Mouse (Mus musculus): ENCODE measurements around the gene Cd70. TPM values are rescaled to one million over a fixed set of nuclear protein-coding genes. Genes with fewer than 3 reads are reported as not detected.

Cd70 gene
- polyA plus RNA-seq, 1 experiment from 2014 or later = 0.16 TPM

Other genes with a start within 250 kb of the Cd70 start
- gene Mllt1, start 214.4 kb downstream of the Cd70 start, polyA plus RNA-seq (2014; fragmentation: Nextera tagmentation; extraction: Ambion mirVana) = 26.3 and 29.0 TPM in 2 replicates
- gene Acer1, start 167.7 kb downstream of the Cd70 start, polyA plus RNA-seq (2014; fragmentation: Nextera tagmentation; extraction: Ambion mirVana) = not detected in 2 replicates
- gene Clpp, start 159.5 kb downstream of the Cd70 start, polyA plus RNA-seq (2014; fragmentation: Nextera tagmentation; extraction: Ambion mirVana) = 131 and 137 TPM in 2 replicates
- 34.1 and 36.4 TPM in 2 replicates for gene Alkbh7, start 152.4 kb downstream of the Cd70 start, polyA plus RNA-seq (2014; fragmentation: Nextera tagmentation; extraction: Ambion mirVana)
- gene Pspn, start 149.8 kb downstream of the Cd70 start, polyA plus RNA-seq (2014; fragmentation: Nextera tagmentation; extraction: Ambion mirVana) = 0.97 TPM in 1 of 2 replicates, not detected in the other
- gene Gtf2f1, start 138.5 kb downstream of the Cd70 start, polyA plus RNA-seq (2014; fragmentation: Nextera tagmentation; extraction: Ambion mirVana) = 70.5 and 76.0 TPM in 2 replicates
- gene Gm17949, start 138.3 kb downstream of the Cd70 start, polyA plus RNA-seq (2014; fragmentation: Nextera tagmentation; extraction: Ambion mirVana) = 0.19 and 0.32 TPM in 2 replicates
- 42.3 and 44.9 TPM in 2 replicates for gene Khsrp, start 118.3 kb downstream of the Cd70 start, polyA plus RNA-seq (2014; fragmentation: Nextera tagmentation; extraction: Ambion mirVana)
- not detected in 2 replicates for gene Slc25a41, start 108.1 kb downstream of the Cd70 start, polyA plus RNA-seq (2014; fragmentation: Nextera tagmentation; extraction: Ambion mirVana)
- 0.80 and 1.2 TPM in 2 replicates for gene Crb3, start 90.7 kb downstream of the Cd70 start, polyA plus RNA-seq (2014; fragmentation: Nextera tagmentation; extraction: Ambion mirVana)
- gene Slc25a23, start 89.9 kb downstream of the Cd70 start, polyA plus RNA-seq (2014; fragmentation: Nextera tagmentation; extraction: Ambion mirVana) = 14.2 and 16.5 TPM in 2 replicates
- 2.2 and 2.7 TPM in 2 replicates for gene Dennd1c, start 71.3 kb downstream of the Cd70 start, polyA plus RNA-seq (2014; fragmentation: Nextera tagmentation; extraction: Ambion mirVana)
- 167 and 171 TPM in 2 replicates for gene Tubb4a, start 62.0 kb downstream of the Cd70 start, polyA plus RNA-seq (2014; fragmentation: Nextera tagmentation; extraction: Ambion mirVana)
- gene Tnfsf9, start 44.5 kb downstream of the Cd70 start, polyA plus RNA-seq (2014; fragmentation: Nextera tagmentation; extraction: Ambion mirVana) = 8.1 and 9.0 TPM in 2 replicates
- 0.07 and 0.11 TPM in 2 replicates for gene Tnfsf14, start 44.4 kb upstream of the Cd70 start, polyA plus RNA-seq (2014; fragmentation: Nextera tagmentation; extraction: Ambion mirVana)
- 0.19 and 0.68 TPM in 2 replicates for gene C3, start 78.4 kb upstream of the Cd70 start, polyA plus RNA-seq (2014; fragmentation: Nextera tagmentation; extraction: Ambion mirVana)
- gene Gpr108, start 98.7 kb upstream of the Cd70 start, polyA plus RNA-seq (2014; fragmentation: Nextera tagmentation; extraction: Ambion mirVana) = 19.7 and 24.5 TPM in 2 replicates
- gene Trip10, start 99.7 kb upstream of the Cd70 start, polyA plus RNA-seq (2014; fragmentation: Nextera tagmentation; extraction: Ambion mirVana) = 21.2 and 23.6 TPM in 2 replicates
- gene Vav1, start 129.3 kb upstream of the Cd70 start, polyA plus RNA-seq (2014; fragmentation: Nextera tagmentation; extraction: Ambion mirVana) = 1.8 and 2.3 TPM in 2 replicates
- gene Adgre1, start 208.9 kb upstream of the Cd70 start, polyA plus RNA-seq (2014; fragmentation: Nextera tagmentation; extraction: Ambion mirVana) = 3.4 and 4.4 TPM in 2 replicates

All from midbrain, embryonic 11.5 days (tissue).